Mouse (Mus musculus) embryo, embryonic 11 days (tissue): ENCODE measurements around the gene Serhl.

Experiments
- DNase-seq: peaks from one replicate; pipeline ENCODE4 v3.0.0-alpha.2; 2015

The Serhl gene

DNA sequence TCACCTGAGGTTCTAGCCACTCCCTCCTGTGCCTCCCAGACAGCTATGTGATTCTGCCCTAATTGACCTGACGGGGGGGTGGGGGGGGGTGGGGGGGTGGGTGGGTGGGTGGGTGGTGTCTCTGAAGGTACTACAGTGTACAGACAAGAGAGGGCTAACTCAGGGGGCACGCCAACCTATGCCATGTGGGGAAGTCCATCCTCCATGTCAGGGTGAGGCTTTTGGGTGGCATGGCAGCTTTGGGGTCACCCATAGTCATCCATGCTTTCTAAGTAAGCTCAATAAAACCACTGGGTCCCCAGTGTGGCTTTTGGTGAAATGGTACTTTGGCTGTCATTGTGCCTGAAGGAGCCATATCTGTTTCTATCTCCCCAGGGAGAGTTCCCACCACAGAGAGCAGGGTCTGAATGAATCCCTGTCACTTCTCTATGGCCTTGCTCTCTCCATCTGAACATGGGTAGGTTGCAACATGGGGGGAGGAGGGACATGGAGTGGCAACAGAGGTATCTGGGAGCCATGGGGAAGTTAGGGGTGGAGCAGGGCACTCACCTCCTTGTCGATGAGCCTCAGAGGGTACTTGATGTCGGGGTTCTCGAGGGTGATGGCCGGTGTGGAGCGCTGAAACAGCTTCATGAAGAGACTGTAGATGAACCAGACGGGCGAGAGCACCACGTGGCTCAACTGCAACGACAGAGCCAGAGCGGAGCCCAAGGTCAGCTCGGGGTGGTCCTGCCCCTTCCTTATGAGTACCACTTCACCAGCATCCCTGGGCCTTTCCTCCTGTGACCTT lies 76.4 kb downstream of the Serhl start:
- DNase-seq, result no peak
